Mouse (Mus musculus) heart, embryonic 12.5 days (tissue): ENCODE data around the gene Slc11a2. TPM values are rescaled to one million over a fixed set of nuclear protein-coding genes. Genes with fewer than 3 reads are reported as not detected.

Experiments
- ATAC-seq: fragments of 200-750 bp; cut with Nextera tagmentation; 2 replicates; pipeline ENCODE4 v1.8.0; 2017; ENCODE audit warnings: moderate TSS enrichment, moderate library complexity; ENCODE audit not compliant: insufficient number of reproducible peaks, low FRiP score
- H3K27ac ChIP-seq: fragments of 300-500 bp; sonication (generic); 2 replicates; pipeline ENCODE4 v1.5.1; 2016; ENCODE audit warnings: mild to moderate bottlenecking, moderate library complexity; ENCODE audit not compliant: poor library complexity, severe bottlenecking
- H3K27me3 ChIP-seq: fragments of 300-500 bp; sonication (generic); replicated peaks from 2 replicates; pipeline ENCODE4 v1.6.1; 2016; ENCODE audit warnings: mild to moderate bottlenecking, moderate library complexity
- H3K36me3 ChIP-seq: fragments of 300-500 bp; sonication (generic); 2 replicates; pipeline ENCODE4 v1.6.1; 2016; ENCODE audit warnings: mild to moderate bottlenecking, moderate library complexity
- H3K4me1 ChIP-seq: fragments of 300-500 bp; sonication (generic); replicated peaks from 2 replicates; pipeline ENCODE4 v1.6.1; 2016; ENCODE audit warnings: mild to moderate bottlenecking
- H3K4me2 ChIP-seq: fragments of 300-500 bp; sonication (generic); 2 replicates; pipeline ENCODE4 v1.6.1; 2016; ENCODE audit warnings: mild to moderate bottlenecking, moderate library complexity
- H3K4me3 ChIP-seq: fragments of 300-500 bp; sonication (generic); 2 replicates; pipeline ENCODE4 v1.5.1; 2016; ENCODE audit warnings: mild to moderate bottlenecking
- H3K9ac ChIP-seq: fragments of 300-500 bp; sonication (generic); 2 replicates; pipeline ENCODE4 v1.6.1; 2016; ENCODE audit warnings: mild to moderate bottlenecking, moderate library complexity
- H3K9me3 ChIP-seq: fragments of 300-500 bp; sonication (generic); replicated peaks from 2 replicates; pipeline ENCODE4 v1.6.1; 2016; ENCODE audit warnings: mild to moderate bottlenecking, moderate library complexity
- WGBS: fragments of 180-500 bp; shearing (Covaris S2); methylation state at CpG from one replicate; pipeline ENCODE4 v1.1.7; 2016; 5-methylcytosine and 5-hydroxymethylcytosine counted together
- polyA plus RNA-seq: library from polyadenylated mRNA; unstranded; fragments of >200 nt; fragmentation: Nextera tagmentation; extraction: Ambion mirVana; gene quantifications from 2 replicates; pipeline ENCODE4 v1.2.1, GENCODE M21; 2016

Slc11a2 gene
- polyA plus RNA-seq: 15.5 and 20.8 TPM in 2 replicates

GRCm38 (mm10) chr15:100424396-100425122 is at the start of gene Slc11a2:
Gene Slc11a2, minus strand, starts transcription at chr15:100425072.
- H3K4me3 ChIP-seq: peak within 1 kb of the TSS; percentile 86
- H3K4me1 ChIP-seq: peaks cover 37% of the 10 kb centered on the region
- peak within 1 kb of the TSS; percentile 70 for H3K9ac ChIP-seq
- ATAC-seq: no peak
- H3K27me3 ChIP-seq: peaks cover 21% of the 10 kb centered on the region
- H3K27ac ChIP-seq: no peak within 1 kb of the TSS
- no peaks in the 10 kb centered on the region for H3K9me3 ChIP-seq
- no peaks in the 10 kb centered on the region for H3K36me3 ChIP-seq
- H3K4me2 ChIP-seq: peak within 1 kb of the TSS; percentile 98
- WGBS: 27% methylated on average over 17 of the region's 17 CpGs

DNA sequence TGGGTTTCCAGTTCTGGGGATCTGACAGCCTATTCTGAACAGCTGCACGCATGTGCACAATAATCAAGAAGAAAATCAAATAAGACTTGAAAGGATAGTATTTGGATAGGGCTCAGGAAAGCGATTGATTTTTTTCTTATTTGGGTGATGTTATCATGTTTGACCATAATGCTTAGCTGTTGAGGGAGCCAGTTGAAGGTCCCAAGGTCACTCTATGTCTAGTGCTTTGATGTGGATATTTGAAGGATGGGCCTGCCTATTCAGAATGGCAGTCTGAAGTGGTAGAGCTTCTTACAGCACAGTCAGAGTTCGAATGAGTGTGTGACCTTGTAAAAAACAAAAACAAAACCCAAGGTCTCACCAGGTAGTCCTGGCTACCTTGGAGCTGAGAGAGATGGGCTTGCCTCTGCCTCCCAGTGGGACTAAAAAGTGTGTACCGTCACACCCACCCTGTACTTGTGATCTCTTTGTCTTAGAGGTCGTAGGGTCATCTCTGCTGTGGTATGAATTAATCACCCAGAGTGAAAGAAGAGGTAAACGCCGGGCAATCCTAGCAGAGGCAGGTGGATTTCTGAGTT is 49.1 kb upstream of the Slc11a2 start:
- H3K4me2 ChIP-seq: no peak overlapping the region
- H3K4me1 ChIP-seq: peaks cover 11% of the 10 kb centered on the region
- ATAC-seq: no peak
- H3K4me3 ChIP-seq: no peak overlapping the region
- no peaks in the 10 kb centered on the region for H3K27me3 ChIP-seq
- no peaks in the 10 kb centered on the region for H3K9me3 ChIP-seq
- H3K36me3 ChIP-seq: peaks cover 74% of the 10 kb centered on the region
- no peak overlapping the region for H3K9ac ChIP-seq
- no peak overlapping the region for H3K27ac ChIP-seq
- WGBS: 78% methylated on average over 7 of the region's 7 CpGs

DNA sequence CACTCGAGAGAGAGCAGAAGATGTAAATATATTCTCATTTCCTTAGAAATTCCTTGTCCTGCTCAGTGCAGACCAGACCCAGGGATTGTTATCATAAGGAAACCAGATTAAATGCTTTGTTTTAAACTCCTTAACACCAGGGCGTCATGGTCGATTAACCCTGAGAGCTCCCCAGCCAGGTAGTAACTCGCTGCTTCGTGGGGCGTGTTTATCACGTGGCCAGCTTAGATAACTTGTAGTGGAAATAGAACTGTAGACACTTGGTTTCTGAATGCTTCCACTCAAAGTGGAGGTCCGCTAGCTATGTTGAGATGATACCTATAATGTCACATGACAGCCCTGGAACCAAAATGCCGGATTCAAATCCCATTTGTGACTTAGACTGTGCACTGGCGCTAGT is 45.2 kb upstream of the Slc11a2 start:
- Histone ChIP-seq H3K9me3 (no peaks in the 10 kb centered on the region), H3K4me1 (peaks cover 19% of the 10 kb centered on the region), H3K4me3 (peak overlapping the region; percentile 80), H3K27me3 (no peaks in the 10 kb centered on the region), H3K27ac (no peak overlapping the region), H3K4me2 (peak overlapping the region; percentile 94), H3K36me3 (peaks cover 36% of the 10 kb centered on the region), H3K9ac (no peak overlapping the region)
- no peak for ATAC-seq
- WGBS: 46% methylated on average over 10 of the region's 10 CpGs

DNA sequence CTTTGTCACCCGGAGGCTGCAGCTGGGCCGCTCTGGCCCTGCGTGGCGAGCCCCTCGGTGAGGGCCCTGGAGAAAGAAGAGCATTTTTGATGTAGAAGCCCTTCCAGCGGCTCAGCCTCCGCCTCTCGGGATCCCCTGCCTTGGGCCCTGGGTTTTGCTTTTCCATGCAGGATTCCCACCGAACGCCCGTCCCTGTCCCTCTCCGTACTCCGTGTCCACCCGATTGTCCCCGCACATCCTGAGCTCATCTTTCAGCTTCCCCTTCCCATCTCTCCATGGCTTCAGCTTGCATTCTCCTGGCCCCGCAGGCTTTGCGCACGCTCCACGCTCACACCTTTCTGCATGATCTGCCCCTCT is 44.3 kb upstream of the Slc11a2 start:
- Histone ChIP-seq H3K27ac (peak overlapping the region; percentile 80; the same call in 1 of the 2 replicates), H3K4me3 (peak overlapping the region; percentile 80), H3K4me2 (peak overlapping the region; percentile 94), H3K36me3 (peaks cover 28% of the 10 kb centered on the region), H3K27me3 (no peaks in the 10 kb centered on the region), H3K4me1 (peaks cover 19% of the 10 kb centered on the region), H3K9ac (peak overlapping the region; percentile 90), H3K9me3 (no peaks in the 10 kb centered on the region)
- 0 out of 2 replicates have a peak, but pooled peaks have one; percentile 16 for ATAC-seq
- WGBS: 1% methylated on average over 19 of the region's 19 CpGs

- H3K27ac ChIP-seq: peak within 1 kb of the TSS; percentile 80
- WGBS: 2% methylated on average over 83 of the region's 84 CpGs
- peaks cover 19% of the 10 kb centered on the region for H3K4me1 ChIP-seq
- H3K27me3 ChIP-seq: no peaks in the 10 kb centered on the region
- peaks cover 22% of the 10 kb centered on the region for H3K36me3 ChIP-seq
- peak within 1 kb of the TSS; percentile 90 for H3K9ac ChIP-seq
- H3K4me2 ChIP-seq: peak within 1 kb of the TSS; percentile 94
- peak; percentile 91 for ATAC-seq
- peak within 1 kb of the TSS; percentile 80 for H3K4me3 ChIP-seq
- no peaks in the 10 kb centered on the region for H3K9me3 ChIP-seq
Observed at GRCm38 (mm10) chr15:100468295-100469188, 43.7 kb upstream of the Slc11a2 start, which contains the start of gene Letmd1. Gene Letmd1, plus strand, starts transcription at chr15:100469023.

DNA sequence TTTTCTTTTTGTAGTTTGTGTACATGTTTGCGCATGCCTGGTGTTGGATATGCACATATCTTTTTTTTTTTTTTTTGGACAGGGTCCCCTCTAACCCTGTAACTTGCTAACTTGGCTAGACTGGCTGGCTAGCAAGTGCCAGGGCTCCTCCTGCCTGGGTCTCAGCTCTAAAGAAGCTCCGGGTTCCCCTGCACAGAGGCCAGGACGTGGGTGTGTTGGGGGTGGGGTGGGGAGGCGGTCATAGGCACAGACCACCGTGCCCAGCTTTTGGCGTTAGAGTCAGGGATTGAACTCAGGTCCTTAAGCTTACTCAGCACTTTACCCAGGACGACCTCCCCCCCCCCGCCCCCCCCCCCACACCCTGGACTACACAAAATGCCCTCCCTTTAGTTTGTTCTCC is 42.9 kb upstream of the Slc11a2 start:
- Histone ChIP-seq H3K4me3 (peak overlapping the region; percentile 80), H3K36me3 (peaks cover 18% of the 10 kb centered on the region), H3K27me3 (no peaks in the 10 kb centered on the region), H3K9ac (peak overlapping the region; percentile 90), H3K27ac (no peak overlapping the region), H3K4me2 (peak overlapping the region; percentile 94), H3K4me1 (peaks cover 19% of the 10 kb centered on the region), H3K9me3 (no peaks in the 10 kb centered on the region)
- WGBS: 51% methylated on average over 6 of the region's 8 CpGs
- no peak for ATAC-seq

DNA sequence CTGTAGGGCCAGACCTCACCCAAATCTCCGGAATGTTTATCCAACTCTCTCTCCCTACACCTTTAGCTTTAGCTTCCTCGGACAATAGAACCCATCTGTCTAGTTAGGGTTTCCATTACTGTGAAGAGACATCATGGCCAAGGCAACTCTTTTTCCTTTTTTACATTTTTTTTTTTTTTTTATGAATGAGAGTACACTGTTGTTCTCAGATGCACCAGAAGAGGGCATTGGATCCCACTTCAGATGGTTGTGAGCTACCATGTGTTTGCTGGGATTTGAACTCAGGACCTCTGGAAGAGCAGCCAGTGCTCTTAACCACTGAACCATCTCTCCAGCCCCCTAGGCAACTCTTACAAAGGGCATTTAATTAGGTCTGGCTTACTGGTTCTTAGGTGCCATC is 40.6 kb upstream of the Slc11a2 start:
- H3K9me3 ChIP-seq: no peaks in the 10 kb centered on the region
- H3K4me1 ChIP-seq: peaks cover 28% of the 10 kb centered on the region
- no peak overlapping the region for H3K4me2 ChIP-seq
- no peak overlapping the region for H3K4me3 ChIP-seq
- ATAC-seq: no peak
- no peaks in the 10 kb centered on the region for H3K27me3 ChIP-seq
- no peak overlapping the region for H3K9ac ChIP-seq
- 73% methylated on average over 2 of the region's 2 CpGs for WGBS
- H3K36me3 ChIP-seq: no peaks in the 10 kb centered on the region
- no peak overlapping the region for H3K27ac ChIP-seq

DNA sequence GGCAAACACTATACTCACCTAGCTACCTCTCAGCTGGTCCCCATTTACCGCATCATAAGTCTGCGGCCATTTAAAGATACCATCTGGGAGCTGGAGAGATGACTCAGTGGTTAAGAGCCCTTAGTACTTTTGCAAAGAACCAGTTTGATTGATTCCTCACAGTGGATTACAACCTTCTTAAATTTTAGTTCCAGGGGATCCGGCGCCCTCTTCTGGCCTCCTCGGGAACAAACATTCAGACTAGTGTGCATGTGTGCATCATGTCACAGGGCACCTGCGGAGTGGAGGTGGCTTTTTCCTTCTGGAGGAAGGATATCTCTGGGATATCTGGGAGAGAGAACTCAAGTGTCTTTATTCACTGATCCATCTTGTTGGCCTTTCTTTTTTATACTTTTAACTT is 38.8 kb upstream of the Slc11a2 start:
- Histone ChIP-seq H3K9me3 (no peaks in the 10 kb centered on the region), H3K9ac (no peak overlapping the region), H3K4me2 (no peak overlapping the region), H3K36me3 (no peaks in the 10 kb centered on the region), H3K4me1 (peaks cover 17% of the 10 kb centered on the region), H3K27ac (no peak overlapping the region), H3K4me3 (no peak overlapping the region), H3K27me3 (peaks cover 4% of the 10 kb centered on the region; the same call in 1 of the 2 replicates)
- WGBS: 28% methylated on average over 6 of the region's 6 CpGs
- ATAC-seq: no peak

GRCm38 (mm10) chr15:100462086-100462485 is 37.2 kb upstream of the Slc11a2 start:
- no peak for ATAC-seq
- no peak overlapping the region for H3K9ac ChIP-seq
- H3K9me3 ChIP-seq: no peaks in the 10 kb centered on the region
- no peak overlapping the region for H3K4me2 ChIP-seq
- 75% methylated on average over 5 of the region's 5 CpGs for WGBS
- no peaks in the 10 kb centered on the region for H3K36me3 ChIP-seq
- H3K4me1 ChIP-seq: peaks cover 10% of the 10 kb centered on the region; the same call in 1 of the 2 replicates
- no peak overlapping the region for H3K4me3 ChIP-seq
- peaks cover 9% of the 10 kb centered on the region; the same call in 1 of the 2 replicates for H3K27me3 ChIP-seq
- no peak overlapping the region for H3K27ac ChIP-seq

DNA sequence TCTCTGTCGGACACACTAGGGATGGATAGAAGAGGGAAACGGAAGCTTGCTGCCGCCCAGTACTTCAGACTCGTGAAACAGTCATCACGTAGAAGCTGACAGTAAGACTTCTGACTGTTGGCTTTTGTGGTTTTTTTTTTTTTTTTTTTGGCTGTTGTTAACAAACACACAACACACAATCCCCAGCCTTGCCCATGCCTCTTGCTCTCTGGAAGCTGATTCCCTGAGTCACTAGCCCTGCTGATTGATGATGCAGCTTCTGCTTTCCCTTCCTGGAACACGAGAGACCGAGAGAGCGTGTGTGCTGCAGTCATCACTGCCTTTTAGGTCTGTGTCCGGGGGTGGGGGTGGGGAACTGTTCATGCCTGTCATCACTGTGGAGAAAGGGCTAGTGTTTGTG is 36.8 kb upstream of the Slc11a2 start:
- no peak overlapping the region for H3K4me3 ChIP-seq
- ATAC-seq: no peak
- no peak overlapping the region for H3K9ac ChIP-seq
- H3K27me3 ChIP-seq: peaks cover 9% of the 10 kb centered on the region; the same call in 1 of the 2 replicates
- H3K36me3 ChIP-seq: no peaks in the 10 kb centered on the region
- peaks cover 10% of the 10 kb centered on the region; the same call in 1 of the 2 replicates for H3K4me1 ChIP-seq
- H3K9me3 ChIP-seq: no peaks in the 10 kb centered on the region
- WGBS: 53% methylated on average over 9 of the region's 9 CpGs
- no peak overlapping the region for H3K27ac ChIP-seq
- H3K4me2 ChIP-seq: no peak overlapping the region

DNA sequence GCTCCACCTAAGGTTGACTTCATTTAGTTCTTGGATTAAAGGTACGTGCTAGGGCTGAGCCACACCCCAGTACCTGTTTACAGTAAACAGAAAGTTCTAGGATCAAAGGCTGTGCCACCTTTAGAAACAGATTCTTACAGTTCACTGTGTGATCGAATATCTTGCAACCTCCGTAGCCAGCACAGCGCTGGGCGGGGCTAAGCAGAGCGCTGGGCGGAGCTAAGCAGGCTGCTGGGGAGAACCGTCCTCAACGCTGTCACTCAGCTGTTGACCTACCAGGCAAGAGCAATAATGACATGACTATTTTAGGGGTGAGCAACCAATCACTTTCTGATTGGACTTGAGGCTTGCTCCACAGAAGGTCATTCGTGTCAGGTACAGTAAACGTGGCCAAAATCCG is 36.1 kb upstream of the Slc11a2 start:
- H3K27me3 ChIP-seq: peaks cover 9% of the 10 kb centered on the region; the same call in 1 of the 2 replicates
- H3K9ac ChIP-seq: no peak overlapping the region
- no peaks in the 10 kb centered on the region for H3K36me3 ChIP-seq
- no peak overlapping the region for H3K27ac ChIP-seq
- WGBS: 9% methylated on average over 12 of the region's 12 CpGs
- no peaks in the 10 kb centered on the region for H3K9me3 ChIP-seq
- peak overlapping the region; percentile 2; the same call in 1 of the 2 replicates for H3K4me3 ChIP-seq
- peak; percentile 72 for ATAC-seq
- peaks cover 10% of the 10 kb centered on the region; the same call in 1 of the 2 replicates for H3K4me1 ChIP-seq
- peak overlapping the region; percentile 50 for H3K4me2 ChIP-seq
